Mouse (Mus musculus): Measurements from ENCODE around the gene Cdc42bpb.

DNA sequence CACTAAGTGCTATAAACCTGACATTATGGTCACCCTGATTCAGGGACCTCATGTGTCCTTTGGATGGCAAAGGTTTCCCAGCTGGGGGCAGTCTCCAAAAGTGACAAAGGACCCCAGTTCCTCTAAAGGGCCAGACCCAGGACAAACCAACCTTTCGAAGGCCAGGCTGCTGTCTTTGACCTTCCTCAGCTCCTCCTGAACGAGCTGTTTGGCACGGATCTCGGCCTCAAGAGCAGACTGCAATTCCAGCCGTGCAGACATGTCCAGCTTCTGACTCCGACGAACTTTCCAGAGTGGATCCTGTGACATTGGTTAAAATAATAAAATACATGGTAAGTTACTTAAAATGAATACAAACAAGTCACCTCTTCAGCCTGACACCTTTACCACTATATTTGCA is 63.2 kb downstream of the Cdc42bpb start:
- TF ChIP-seq CTCF (IDR thresholded peaks at IDR 0.05; ENCODE audit: borderline replicate concordance, extremely low read depth, insufficient read depth, insufficient read length) (no peak), POLR2A (IDR thresholded peaks at IDR 0.05; ENCODE audit: borderline replicate concordance, extremely low read depth, insufficient read depth, insufficient read length, poor library complexity, severe bottlenecking) (no peak)

Measured in brain, embryonic 14.5 days (tissue).